Mouse (Mus musculus) E14TG2a.4 (cell line): Measurements from ENCODE around the gene Rpusd4.

Experiments
- CTCF ChIP-seq: conservative IDR thresholded peaks from 2 replicates; pipeline ENCODE4 v1.5.1; 2014; ENCODE audit warnings: low read length
- NANOG ChIP-seq: IDR thresholded peaks from 2 replicates; pipeline ENCODE4 v1.6.1; 2014; ENCODE audit warnings: borderline replicate concordance, low read length, mixed read lengths

DNA sequence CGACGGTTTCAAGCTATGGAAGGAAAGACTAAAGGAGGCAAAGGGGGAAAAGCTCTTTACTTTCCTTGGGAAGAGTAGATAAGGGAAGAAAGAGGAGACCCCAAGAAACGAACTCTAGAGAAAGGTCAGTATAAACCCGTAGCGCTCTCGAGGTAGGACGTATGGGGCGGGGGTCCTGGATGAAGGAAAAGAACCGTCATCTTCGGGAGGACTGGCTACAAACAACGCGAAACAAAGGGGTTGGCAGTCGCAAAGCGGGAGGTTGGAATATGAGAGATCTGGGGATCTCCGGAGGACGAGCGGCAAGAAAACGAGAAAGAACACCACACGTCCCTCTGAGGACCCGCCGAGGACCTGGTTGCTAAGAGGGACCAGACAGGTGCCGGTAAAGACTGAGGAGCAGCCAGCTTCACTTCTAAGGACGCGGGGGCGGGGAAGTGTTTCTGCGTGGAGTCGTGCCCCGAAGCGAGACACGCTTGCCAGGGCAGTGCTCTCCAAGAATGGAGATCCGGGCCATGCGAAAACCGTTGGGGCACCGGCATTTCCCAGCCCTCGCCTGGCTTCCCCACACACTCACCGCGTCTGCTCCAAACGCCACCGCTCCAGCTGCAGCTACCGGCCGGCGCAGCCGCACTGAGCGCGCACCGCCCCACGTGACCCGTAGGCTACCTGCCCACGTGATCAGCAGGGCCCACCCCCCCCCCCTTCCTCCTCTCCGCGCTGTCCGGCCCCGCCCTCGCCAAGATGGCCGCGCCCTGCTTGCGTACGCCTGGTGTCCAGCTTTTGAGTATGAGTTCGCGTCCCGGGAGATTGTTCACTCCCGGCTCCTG, at the start of gene Rpusd4, which contains the start of gene Fam118b:
- TF ChIP-seq CTCF: no peak
- no peak for TF ChIP-seq NANOG
